Mouse (Mus musculus): ENCODE measurements at regions not wholly inside any gene's neighbourhood (a gene's known extent, or its start where the extent isn't known, plus 50 kb on each side); places are given as distances from the start of the nearest gene placed in this dataset.

GRCm38 (mm10) chr8:82702044-82702443, 71.9 kb downstream of the Zfp330 start:
- in situ Hi-C loops (cut with MboI, MseI), result no loop called here

GRCm38 (mm10) chr8:82700471-82700870, 73.5 kb downstream of the Zfp330 start:
- in situ Hi-C loops (cut with MboI, MseI), result no loop called here

- in situ Hi-C loops (cut with MboI, MseI), result no loop called here
Observed at GRCm38 (mm10) chr8:82699221-82699620, 74.7 kb downstream of the Zfp330 start.

- in situ Hi-C loops (cut with MboI, MseI), result no loop called here
Observed at GRCm38 (mm10) chr8:82698071-82698470, 75.9 kb downstream of the Zfp330 start.

GRCm38 (mm10) chr8:82693086-82693485, 80.9 kb downstream of the Zfp330 start:
- in situ Hi-C loops (cut with MboI, MseI), result no loop called here

- in situ Hi-C loops (cut with MboI, MseI), result no loop called here
Observed at GRCm38 (mm10) chr8:82689322-82689721, 84.6 kb downstream of the Zfp330 start.

GRCm38 (mm10) chr8:82685966-82686365, 88.0 kb downstream of the Zfp330 start:
- in situ Hi-C loops (cut with MboI, MseI), result no loop called here

- in situ Hi-C loops (cut with MboI, MseI), result no loop called here
Observed at GRCm38 (mm10) chr8:82678793-82679192, 95.2 kb downstream of the Zfp330 start.

GRCm38 (mm10) chr8:82677781-82678180, 96.2 kb downstream of the Zfp330 start:
- in situ Hi-C loops (cut with MboI, MseI), result no loop called here

GRCm38 (mm10) chr8:82669241-82669640, 104.7 kb downstream of the Zfp330 start:
- in situ Hi-C loops (cut with MboI, MseI), result no loop called here

GRCm38 (mm10) chr8:82665131-82665530, 108.8 kb downstream of the Zfp330 start:
- in situ Hi-C loops (cut with MboI, MseI), result no loop called here

GRCm38 (mm10) chr8:82640502-82640901, 133.5 kb downstream of the Zfp330 start:
- in situ Hi-C loops (cut with MboI, MseI), result no loop called here

- in situ Hi-C loops (cut with MboI, MseI), result no loop called here
Observed at GRCm38 (mm10) chr8:82630486-82630885, 143.5 kb downstream of the Zfp330 start.

- in situ Hi-C loops (cut with MboI, MseI), result loop anchor here (5.0 kb wide), 1 partner anchor 297 kb away; no protein-coding TSS in a partner anchor
Observed at GRCm38 (mm10) chr8:82623791-82624431, 150.0 kb downstream of the Zfp330 start.

GRCm38 (mm10) chr8:82618668-82619067, 155.3 kb downstream of the Zfp330 start:
- in situ Hi-C loops (cut with MboI, MseI), result no loop called here

GRCm38 (mm10) chr8:82601556-82601955, 172.4 kb downstream of the Zfp330 start:
- in situ Hi-C loops (cut with MboI, MseI), result no loop called here

- in situ Hi-C loops (cut with MboI, MseI), result no loop called here
Observed at GRCm38 (mm10) chr8:82573434-82573833, 170.4 kb upstream of the Il15 start.

- in situ Hi-C loops (cut with MboI, MseI), result no loop called here
Observed at GRCm38 (mm10) chr8:82538121-82538520, 135.1 kb upstream of the Il15 start.

- in situ Hi-C loops (cut with MboI, MseI), result no loop called here
Observed at GRCm38 (mm10) chr8:82529153-82529552, 126.1 kb upstream of the Il15 start.

GRCm38 (mm10) chr8:82523866-82524265, 120.8 kb upstream of the Il15 start:
- in situ Hi-C loops (cut with MboI, MseI), result no loop called here

- in situ Hi-C loops (cut with MboI, MseI), result no loop called here
Observed at GRCm38 (mm10) chr8:82498496-82498895, 95.5 kb upstream of the Il15 start.

GRCm38 (mm10) chr8:82477856-82478255, 74.8 kb upstream of the Il15 start:
- in situ Hi-C loops (cut with MboI, MseI), result no loop called here

- in situ Hi-C loops (cut with MboI, MseI), result no loop called here
Observed at GRCm38 (mm10) chr8:82477426-82477769, 74.4 kb upstream of the Il15 start.
